Mouse (Mus musculus): ENCODE measurements around the gene Plxnb1.

The Plxnb1 gene

DNA sequence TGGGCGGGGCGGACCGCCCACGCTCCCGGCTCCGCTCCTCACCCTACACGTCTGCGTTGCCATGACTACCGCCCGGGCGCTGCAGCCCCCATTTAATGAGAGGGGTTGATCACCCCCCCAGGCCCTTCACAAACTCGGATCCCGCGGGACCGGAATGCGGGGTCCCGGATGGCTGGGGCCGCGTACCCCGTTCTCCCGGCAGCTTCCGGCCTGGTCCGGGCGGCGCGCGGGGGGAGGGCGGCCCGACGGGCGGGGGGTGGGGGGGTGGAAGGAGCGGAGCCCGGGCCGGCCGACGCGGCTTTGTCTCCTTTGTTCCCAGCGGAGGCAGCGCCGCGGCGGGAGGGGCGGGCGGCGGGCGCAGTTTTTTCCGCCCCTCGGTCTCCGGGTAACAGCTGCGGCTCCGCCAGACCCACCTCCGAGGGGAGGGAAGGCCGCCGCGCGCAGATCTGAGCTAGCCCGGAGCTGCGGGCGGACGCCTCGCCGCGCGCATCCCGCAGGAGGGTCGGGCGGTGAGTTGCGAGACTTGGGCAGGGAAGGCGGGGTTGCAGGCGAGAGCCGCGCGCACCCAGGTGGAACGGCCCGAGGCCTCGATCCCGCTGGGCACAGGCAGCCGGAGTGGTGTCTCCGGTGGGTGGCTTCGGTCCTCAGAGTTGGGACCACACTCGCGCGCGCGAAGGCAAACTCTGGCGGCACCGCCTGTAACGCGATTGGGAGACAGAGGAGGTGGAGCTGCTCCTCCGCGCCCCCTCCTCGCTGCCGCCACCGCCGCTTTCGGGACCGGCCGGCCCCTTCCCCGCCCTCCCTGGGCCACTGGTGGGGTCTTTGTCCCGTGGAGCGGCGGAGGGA lies at the start of gene Plxnb1:
Gene Plxnb1, plus strand, starts transcription at position 253 of the 846 bp plus-strand sequence.
- peak; percentile 45 for DNase-seq

DNA sequence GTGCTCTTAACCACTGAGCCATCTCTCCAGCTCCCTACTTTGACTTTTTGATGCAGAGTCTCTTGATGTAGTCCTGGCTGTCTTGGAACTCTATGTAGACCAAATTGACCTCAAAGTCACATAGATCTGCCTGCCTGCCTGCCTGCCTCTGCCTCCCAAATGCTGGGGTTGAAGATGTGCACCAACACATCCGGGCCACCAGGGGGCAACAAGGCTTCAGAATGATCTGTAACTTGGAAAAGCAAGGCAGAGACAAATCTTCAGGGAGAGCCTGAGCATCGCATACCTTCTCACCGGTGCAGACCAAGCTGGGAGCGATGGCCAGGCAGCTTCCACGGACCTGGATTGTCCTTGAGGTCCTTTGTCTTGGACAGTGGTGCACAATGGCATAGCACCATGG lies 48.9 kb upstream of the Plxnb1 start:
- no peak for DNase-seq

DNA sequence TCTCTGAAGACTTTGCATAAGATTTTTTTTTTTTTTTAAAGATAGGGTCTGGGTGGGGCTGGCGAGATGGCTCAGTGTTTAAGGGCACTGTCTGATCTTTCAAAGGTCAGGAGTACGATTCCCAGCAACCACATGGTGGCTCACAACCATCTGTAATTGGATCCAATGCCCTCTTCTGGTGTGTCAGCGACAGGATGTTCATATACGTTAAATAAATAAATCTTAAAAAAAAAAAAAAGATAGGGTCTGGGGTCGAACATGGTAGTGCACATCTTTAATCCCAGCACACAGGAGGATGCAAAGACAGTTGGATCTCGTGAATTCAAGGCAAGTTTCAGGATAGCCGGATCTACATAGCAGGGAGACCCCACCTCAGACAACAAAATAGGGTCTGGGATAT lies 45.9 kb upstream of the Plxnb1 start:
- DNase-seq, result no peak

DNA sequence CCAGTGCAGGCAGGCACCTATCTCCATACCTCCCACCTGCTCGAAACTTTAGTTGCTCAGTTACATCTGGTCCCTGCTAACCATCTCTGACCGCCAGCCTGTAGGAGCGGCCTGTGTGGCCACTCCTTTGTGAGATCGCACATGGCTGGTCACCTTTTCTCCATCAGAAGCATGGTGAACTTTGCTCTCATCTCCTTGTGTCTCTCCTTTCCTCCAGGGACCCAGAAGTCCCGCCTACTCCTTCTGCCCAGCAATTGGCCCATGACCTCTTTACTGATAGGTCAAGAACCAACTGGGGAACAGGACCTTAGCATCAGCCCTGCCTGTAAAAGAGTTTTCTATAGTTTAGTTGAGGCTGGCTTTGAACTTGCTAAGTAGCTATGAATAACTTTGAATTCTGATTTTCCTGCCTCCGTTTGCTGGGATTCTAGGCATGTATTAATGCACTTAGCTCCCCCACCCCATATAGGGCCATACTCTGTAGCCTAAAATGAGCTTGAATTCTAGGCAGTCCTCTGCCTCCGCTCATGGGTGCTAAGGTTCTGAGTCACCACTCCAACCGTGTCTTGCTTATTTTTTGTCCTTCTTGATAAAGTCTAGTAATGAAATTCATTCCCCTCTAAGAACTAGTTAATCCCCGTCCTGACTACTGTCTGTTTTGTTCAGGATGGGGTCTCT lies 45.1 kb upstream of the Plxnb1 start:
- no peak for DNase-seq

DNA sequence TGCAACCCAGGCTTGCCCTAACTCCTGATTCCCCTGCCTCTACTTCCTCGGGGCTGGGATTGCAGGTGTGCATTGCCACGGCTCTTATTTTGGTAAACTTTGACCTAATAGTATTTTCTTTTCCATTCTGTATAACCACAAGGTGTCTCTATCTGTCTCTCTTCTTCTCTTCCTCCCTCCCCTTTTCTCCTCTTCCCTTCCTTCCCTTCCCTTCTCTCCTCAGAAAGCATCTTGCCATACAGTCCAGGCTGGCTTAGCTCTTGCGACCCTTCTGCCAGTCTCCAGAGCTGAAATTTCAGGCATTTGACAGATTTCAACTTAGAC lies 44.6 kb upstream of the Plxnb1 start:
- no peak for DNase-seq

DNA sequence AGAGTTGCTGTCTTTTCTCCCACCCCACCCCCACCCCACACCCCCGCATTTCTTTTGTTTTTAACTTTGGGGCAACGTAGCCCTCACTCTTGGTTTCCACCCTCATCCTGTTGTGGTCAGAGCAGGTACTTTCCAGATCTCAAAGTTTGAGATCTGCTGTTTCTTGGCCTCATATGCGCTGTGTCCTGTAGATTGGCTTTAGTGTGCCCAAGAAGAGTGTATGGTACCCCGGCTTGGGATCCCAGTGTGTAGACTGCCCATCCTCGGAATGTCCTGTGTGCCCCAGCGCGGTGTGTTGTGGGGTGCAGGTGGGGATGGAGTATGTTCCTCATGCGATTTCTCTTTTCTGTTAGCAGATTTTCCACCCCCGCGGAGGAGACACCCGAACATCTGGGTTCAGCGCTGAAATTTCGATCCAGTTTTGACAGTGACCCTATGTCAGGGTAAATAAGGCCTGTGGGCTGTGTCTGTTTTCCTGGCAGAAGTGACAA lies 44.1 kb upstream of the Plxnb1 start:
- DNase-seq, result no peak

DNA sequence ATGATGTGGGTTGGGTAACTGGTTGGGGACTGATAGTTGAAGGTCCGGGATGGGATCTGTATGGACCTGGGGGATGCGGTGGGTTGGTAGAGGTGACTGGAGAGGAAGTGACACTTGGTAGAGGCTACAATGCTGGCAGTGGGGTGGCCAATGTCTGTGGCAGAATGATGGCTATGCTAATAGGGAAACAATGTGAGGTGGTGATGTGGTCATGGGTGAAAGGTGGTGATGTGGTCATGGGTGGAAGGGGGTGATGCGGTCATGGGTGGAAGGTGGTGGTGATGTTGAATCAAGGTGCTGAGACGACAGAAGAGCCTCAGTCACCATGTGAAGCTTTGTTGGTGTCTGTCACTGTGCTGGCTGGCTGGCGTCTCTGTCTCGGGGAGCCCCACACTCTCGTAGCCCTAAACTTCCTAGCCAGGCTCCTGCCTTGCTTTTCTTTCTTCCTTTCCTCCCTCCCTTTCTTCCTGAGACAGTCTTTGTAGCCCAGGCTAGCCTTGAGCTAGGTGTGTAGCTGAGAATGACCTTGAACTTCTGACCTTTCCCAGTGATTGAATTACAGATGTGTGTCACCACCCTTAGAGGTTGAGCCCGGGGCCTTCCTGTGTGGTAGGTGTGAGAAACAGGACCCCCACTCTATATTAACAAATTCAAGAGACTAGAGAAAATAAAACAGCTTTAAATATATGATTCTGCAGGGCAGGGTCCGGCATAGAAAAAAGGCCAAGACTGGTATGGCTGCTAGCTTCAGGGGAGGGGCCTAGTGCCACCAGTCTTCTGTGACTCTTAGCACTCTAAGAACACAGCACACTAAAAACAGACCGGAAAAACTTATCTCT lies 43.3 kb upstream of the Plxnb1 start:
- no peak for DNase-seq

DNA sequence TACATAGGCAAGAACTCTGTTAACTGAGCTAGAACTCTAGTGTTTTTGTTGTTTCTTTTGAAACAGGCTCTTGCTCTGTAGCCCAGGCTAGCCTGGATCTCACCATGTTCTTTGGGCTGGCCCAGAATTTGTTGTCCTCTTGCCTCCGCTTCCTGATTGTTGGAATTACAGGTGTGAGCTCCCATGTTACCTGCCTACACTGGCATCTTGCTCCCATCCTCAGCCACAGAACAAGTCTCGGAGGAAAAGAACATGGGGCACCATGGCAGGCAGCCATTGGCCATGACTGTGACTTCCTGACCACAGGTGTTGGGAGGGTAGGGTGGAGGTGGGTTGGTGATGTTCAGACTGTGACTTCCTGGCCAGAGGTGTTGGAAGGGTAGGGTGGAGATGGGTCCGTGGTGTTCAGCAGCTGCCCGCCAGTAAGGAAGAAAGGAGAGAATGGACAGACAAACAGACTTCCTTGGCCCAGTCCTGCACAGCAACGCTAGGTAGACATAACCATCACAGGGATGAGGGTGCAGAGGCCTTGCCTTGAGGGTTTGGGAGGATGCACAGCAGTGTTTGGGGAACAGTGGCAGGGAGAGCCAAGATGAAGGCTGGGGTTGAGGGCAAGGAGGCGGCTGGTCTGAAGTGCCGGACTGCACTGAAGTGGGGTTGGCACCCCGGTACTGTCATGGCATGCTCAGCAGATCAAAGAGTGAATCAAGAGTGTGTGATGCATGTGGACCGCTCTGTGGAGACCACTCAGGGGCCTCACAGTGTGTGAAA lies 42.5 kb upstream of the Plxnb1 start:
- no peak for DNase-seq

DNA sequence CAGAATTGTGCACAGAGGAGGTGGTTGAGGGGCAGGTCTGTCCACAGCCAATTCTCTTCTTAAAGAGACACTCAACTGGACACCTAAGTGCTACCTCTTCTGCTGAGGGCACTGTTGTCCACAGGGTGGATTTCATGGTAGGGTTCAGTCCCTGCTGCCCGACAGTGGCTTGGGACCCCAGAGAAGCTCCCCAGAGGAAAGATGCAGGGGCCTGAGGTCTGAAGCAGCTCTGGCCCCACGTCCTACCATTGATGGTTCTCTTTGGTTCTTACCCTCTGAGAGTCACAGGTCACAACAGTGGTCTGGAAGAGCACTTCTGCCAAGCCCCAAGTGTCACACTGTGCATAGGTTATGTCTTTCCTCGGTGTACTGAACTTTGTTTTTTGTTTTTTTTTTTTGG lies 41.8 kb upstream of the Plxnb1 start:
- DNase-seq, result no peak

DNA sequence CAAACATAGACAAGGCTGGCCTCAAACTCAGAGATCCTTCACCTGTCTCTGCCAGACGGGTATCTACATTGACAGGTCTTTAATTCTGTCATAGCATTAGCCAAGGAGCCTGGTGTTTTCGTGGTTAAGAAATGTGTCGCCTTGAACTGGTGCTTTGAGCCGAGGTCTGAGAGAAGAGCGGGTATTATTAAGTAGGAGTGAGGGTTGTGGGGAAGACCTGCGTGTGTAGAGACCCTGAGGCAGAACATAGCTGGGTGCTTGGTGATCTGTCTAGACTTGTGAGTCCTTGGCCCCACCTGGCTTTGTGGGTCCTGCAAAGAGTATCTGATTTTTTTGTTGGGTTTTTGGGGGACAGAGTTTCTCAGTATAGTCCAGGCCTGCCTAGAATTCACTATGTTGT lies 41.3 kb upstream of the Plxnb1 start:
- no peak for DNase-seq

DNA sequence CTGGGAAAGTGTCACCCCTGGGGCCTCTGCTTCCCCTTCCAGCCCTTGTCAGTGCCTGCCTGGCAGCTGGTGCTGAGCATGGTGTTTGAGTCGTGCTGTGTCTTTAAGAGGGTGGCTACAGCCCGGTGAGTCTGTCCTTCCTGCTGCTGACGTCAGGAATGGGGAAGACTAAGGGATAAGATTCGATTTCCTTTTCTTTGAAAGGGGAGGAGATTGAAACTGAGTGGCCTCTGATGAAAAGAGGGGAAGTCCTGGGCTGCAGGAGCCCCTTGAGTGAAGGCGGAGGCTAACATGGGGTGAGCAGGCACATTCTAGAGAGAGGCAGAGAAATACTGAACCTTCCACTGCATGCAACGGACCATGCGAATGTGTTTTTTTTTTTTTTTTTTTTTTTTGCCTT lies 40.5 kb upstream of the Plxnb1 start:
- peak; percentile 61 for DNase-seq

DNA sequence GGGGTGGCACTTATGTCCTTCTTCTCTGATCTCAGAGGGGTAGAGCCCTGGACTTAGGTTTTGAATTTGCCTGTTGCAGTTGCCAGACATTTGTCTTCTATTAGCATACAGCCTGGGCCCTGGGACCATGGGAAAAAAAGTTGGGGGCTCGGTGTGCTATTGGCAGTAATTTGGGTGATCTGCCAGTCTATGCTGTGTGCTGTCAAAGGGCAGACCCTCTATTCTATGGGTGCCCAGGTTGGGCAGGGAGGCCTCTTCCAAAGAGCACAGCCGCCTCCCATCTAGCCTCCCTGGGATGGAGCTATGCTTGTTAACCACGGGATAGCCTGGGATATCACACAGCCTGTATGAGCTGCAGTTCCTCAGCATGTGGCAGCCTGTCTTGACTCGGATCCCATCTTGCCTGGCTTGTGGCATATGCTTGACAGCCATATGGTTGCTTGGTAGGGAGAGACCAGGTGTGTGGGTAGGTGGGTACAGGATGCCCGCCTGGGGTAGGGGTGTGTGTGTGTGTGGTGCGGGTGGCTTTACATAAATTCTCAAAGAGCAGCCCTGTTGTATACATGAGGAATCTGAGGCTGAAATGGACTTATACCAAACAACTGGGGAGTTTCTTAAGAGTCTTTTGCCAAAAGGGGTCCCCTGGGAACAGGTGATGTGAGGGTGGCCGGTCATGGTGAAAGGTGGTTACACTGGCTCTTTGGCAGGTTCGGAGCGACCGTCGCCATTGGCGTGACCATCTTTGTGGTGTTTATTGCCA lies 39.7 kb upstream of the Plxnb1 start:
- DNase-seq, result no peak

DNA sequence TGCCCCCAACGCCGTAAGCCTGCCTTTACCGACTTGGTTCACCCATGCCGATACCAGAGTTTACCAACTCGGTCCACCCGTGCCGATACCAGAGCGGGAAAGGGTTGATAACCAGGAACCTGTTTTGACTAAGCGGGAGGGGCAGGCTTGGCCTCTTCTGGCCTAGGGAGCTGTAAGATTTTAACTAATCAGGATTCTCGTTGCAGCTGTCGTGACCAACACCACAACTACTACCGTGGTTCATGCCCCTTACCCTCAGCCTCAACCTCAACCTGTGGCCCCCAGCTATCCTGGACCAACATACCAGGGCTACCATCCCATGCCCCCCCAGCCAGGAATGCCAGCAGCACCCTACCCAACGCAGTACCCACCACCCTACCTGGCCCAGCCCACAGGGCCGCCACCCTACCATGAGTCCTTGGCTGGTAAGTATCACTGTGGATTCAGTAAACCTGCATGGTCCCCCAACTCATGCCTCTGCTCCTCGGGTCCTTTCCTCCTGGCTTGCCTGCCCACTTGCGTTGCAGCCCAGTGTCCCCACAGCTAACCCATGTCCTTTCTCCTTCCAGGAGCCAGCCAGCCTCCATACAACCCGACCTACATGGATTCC lies 39.0 kb upstream of the Plxnb1 start:
- no peak for DNase-seq

DNA sequence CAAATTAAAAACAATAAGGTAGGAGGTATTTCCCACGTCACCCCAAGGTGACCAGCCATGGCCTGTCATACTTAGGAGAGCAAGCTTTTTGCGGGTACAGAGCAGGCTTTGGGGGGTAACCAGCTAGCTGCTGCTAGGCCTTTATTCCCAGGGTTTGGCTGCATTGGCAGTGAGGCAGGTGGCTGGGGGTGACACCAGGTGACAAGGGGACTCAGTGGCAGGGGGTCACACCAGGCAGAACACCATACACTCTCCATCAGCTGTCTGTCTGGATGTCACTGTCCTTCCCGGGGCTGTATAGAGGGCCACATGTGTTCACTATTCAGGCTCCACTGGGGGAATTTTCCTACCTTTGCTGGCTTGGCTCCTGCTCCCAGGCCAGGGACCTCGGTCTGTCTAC lies 38.3 kb upstream of the Plxnb1 start:
- DNase-seq, result no peak

DNA sequence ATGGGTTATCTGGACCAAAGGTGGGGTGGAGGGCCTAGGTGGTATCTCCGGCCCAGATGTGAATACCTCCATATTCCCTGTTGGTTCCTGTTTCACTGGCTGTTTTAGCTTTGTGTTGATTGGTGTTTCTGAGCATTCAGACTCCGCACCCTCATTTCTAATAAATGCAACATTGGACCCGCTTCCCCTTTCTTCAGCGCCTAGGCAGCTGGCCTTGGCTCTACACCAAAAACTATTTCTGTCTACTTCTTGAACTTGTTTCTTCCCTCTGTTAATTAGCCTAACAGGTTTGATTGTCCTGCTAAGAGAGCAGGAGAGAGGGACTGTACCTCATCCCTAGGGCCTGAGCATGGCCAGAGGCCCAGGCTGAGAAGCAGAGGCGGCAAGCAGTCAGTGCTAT lies 37.6 kb upstream of the Plxnb1 start:
- no peak for DNase-seq

DNA sequence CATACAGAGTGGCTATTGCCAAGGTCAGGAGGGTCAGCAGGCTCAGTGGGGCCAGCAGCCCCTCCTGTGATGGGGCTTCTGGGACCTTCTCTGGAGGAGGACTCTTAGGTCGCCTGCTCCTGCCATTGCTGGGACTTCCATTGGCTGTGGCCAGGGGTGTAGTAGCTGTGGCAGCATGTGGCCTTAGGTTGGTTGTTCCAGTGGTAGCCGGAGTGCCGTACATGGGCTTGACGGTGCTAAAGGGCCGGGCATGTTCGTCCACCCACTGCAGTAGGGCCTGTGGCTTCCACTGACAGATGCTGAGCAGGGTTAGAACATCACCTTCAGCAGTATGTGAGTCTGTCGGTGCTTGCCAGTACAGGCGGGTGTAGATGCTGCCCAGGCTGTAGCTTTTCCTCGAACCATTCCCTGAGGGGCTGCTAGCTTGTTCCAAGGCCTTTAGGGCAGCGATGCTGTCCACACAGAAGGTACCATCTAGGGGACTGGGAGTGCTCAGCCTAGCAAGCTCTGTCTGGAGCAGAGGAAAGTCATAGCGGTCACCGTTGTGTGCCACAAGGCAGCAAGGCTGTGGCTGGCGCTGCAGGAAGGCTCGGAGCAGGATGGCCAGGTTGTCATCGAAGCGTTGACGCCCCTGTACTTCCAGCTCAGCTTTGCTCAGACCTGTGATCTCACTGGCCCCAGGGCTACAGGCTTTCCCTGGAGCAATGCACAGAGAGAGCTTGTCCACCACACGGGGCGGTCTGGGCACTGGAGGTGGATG lies 37.0 kb upstream of the Plxnb1 start:
- DNase-seq, result no peak

DNA sequence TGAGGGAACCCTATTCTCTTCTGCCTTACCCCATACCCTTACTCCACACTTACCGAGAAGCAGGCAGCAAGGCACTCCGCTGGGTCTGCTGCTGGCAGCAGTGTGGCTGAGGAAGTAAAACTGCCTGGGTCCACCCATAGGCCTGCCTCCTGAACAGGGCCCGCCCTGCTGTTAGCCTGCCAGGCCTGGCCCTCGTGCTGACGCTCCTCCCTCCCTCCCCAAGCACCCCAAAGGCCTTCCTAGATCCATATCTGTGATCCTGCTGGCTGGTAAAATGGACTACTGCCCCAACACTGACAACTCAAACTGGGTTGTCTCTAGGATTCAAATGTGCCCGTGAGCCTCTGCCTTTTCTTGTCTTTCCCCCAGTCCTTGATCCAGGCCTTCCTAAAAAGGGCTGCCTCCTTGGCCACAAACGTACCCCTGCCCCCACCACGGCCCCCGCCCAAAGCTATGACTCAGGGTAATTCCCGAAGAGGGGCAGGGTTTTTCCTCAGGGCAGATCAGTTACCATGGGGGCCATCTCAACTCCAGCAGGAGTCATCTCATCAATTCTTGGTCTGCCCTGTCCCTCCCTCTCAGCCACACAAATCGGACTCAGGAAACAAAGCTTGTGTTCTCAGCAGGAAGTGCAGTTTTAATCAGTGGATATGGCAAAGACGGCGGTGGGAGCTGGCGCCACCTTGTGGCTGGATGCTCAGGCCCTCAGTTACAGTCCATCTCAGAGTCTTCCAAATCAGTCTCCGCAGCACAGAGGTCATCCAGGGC lies 35.9 kb upstream of the Plxnb1 start, which contains the start of gene Trex1:
Gene Trex1, minus strand, starts transcription at position 599 of the 768 bp plus-strand sequence.
- DNase-seq, result peak; percentile 88

DNA sequence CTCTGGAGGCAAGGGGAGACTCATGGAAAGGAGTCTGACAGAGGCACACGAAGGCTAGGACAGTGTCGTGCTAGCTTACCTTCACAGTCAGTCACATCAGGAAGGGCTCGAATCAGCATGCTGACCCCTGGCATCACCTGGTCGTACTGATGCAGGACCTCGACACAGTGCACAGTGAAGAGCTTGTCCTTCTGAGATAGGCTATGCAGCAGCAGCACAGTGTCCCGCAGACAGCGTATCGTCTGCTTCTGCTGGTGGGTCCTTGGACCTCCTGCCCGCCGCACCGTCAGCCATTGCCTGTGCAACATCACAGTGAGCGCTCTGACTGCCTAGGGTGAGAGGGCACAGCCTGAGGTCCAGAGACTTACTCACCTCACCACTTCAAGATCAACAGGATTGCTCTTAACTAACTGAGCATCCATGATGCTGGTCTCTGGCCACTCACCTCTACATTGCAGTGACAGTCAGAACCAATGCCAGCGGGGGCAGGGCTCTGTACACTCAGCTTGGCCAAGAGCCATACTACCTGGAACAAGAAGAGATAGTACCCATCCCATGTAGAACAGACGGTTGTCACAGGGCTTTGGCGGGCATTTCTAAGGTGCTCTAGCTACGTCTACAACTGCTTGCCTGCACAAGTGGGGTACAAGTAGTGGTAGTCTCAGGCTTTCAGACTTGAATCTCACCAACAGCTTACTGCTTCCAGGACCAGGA lies 34.8 kb upstream of the Plxnb1 start:
- no peak for DNase-seq

DNA sequence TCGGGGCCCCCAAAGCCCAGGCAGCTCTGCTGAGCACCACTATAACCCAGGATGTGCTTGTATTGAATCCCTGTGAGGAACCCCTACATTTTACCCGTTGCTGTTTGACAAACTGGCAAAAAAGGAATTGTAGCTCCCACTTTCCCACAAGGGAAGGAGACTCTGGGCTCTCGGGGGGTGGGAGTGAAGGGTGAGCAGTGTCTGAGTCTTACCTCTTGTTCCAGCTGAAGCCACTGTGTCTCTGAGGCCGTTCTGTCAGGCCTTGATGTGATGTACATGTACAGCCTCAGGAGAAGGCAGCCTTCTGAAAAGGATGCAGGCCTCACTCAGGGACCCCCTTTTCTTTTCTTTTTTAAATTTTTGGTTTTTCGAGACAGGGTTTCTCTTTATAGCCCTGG lies 34.3 kb upstream of the Plxnb1 start:
- DNase-seq, result no peak
